Mouse (Mus musculus) cerebellum, adult 11 months (tissue): Measurements from ENCODE around the gene Zdhhc5.

Source experiments
- DNase-seq: peaks from one replicate; pipeline ENCODE4 v3.0.0; 2022

Gene Zdhhc5

DNA sequence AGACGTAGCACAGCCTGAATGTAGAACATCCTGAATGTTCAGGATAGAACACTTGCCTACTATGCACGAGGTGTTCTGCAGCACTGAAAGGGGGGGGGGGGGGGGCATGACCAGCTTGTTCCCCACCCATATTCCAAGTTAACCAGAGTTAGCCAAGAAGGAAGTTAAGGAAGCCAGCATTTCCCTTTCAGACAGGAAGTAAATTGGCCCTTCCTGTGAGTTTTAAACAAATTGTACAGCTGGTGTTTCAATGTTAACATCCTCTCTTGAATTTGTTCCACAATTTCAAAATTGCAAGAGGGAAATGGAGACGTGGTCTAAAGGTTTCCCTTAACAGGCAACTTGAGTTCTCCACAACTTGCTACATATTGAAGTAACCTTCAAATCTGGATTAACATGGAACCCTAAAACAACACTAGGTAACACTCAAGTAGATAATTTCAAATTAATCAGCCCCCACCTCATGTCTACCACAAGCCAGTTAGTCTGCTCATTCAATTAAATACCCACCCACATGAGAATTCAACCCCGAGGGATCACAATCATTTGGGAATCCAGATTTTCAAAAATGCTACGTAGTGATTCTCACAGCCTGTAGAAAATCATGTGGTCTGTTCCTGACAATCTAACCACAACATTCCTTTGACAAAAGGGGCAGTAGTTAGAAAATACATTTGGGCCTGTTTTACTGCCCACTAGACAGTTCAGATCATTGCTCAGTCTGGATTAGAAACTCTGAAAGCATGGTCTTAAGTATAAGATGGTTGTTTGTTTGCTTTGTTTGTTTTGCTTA is 76.4 kb downstream of the Zdhhc5 start:
- no peak for DNase-seq
